Mouse (Mus musculus): ENCODE data around the gene Ankrd63.
A peak's percentile ranks its signal among the peaks of the same experiment; 100 is the strongest.

GRCm38 (mm10) chr2:118659077-118659476 is 44.7 kb downstream of the Ankrd63 start:
- TF ChIP-seq POLR2A (IDR thresholded peaks at IDR 0.05; ENCODE audit: control insufficient read depth in 1 of 2, insufficient read depth in 1 of 2, low read depth in 1 of 2, low read length in 2 of 2, poor library complexity in 1 of 2) (peak in 1 of 2 experiments; percentile 86; a peak in 3 of 4 replicates), SIN3A (IDR thresholded peaks at IDR 0.05; ENCODE audit: low read length) (peak; percentile 81), GABPA (IDR thresholded peaks at IDR 0.05; ENCODE audit: low read depth, low read length) (peak; percentile 98), TCF12 (IDR thresholded peaks at IDR 0.05; ENCODE audit: low read depth, low read length) (peak; percentile 75), EP300 (IDR thresholded peaks at IDR 0.05; ENCODE audit: low read depth in 1 of 2, low read length in 2 of 2) (peak; percentile 88 to 89), CHD2 (IDR thresholded peaks at IDR 0.05; ENCODE audit: low read length) (peak; percentile 15; the same call in 1 of the 2 replicates)
